Mouse (Mus musculus) limb, embryonic 13.5 days (tissue): ENCODE measurements around the gene Sema5a. TPM values are rescaled to one million over a fixed set of nuclear protein-coding genes. Genes with fewer than 3 reads are reported as not detected.
A peak's percentile ranks its signal among the peaks of the same experiment; 100 is the strongest.

ENCODE experiments used
- ATAC-seq: fragments of 200-750 bp; cut with Nextera tagmentation; 2 replicates; pipeline ENCODE4 v1.8.0; 2017; ENCODE audit warnings: low read depth, moderate number of reproducible peaks, moderate TSS enrichment; ENCODE audit not compliant: low FRiP score
- H3K27ac ChIP-seq: fragments of 300-500 bp; sonication (generic); 2 replicates; pipeline ENCODE4 v1.5.1; 2015; ENCODE audit warnings: inconsistent platforms, mild to moderate bottlenecking, moderate library complexity
- H3K27me3 ChIP-seq: fragments of 300-500 bp; sonication (generic); 2 replicates; pipeline ENCODE4 v1.6.1; 2015; ENCODE audit warnings: mild to moderate bottlenecking, inconsistent platforms
- H3K36me3 ChIP-seq: fragments of 300-500 bp; sonication (generic); 2 replicates; pipeline ENCODE4 v1.6.1; 2015; ENCODE audit warnings: inconsistent platforms, mild to moderate bottlenecking, moderate library complexity
- H3K4me1 ChIP-seq: fragments of 300-500 bp; sonication (generic); 2 replicates; pipeline ENCODE4 v1.6.1; 2015; ENCODE audit warnings: inconsistent platforms
- H3K4me2 ChIP-seq: fragments of 300-500 bp; sonication (generic); replicated peaks from 2 replicates; pipeline ENCODE4 v1.6.1; 2015; ENCODE audit warnings: inconsistent platforms, mild to moderate bottlenecking, moderate library complexity
- H3K4me3 ChIP-seq: fragments of 300-500 bp; sonication (generic); 2 replicates; pipeline ENCODE4 v1.5.1; 2015; ENCODE audit warnings: moderate library complexity, mild to moderate bottlenecking, inconsistent platforms
- H3K9ac ChIP-seq: fragments of 300-500 bp; sonication (generic); 2 replicates; pipeline ENCODE4 v1.6.1; 2015; ENCODE audit warnings: mild to moderate bottlenecking, inconsistent platforms
- H3K9me3 ChIP-seq: fragments of 300-500 bp; sonication (generic); 2 replicates; pipeline ENCODE4 v1.6.1; 2016; ENCODE audit warnings: inconsistent platforms
- WGBS: fragments of 180-500 bp; shearing (Covaris S2); methylation state at CpG from one replicate; pipeline ENCODE4 v1.1.7; 2015; 5-methylcytosine and 5-hydroxymethylcytosine counted together
- polyA plus RNA-seq: library from polyadenylated mRNA; unstranded; fragments of >200 nt; fragmentation: Nextera tagmentation; extraction: Ambion mirVana; gene quantifications from 2 replicates; pipeline ENCODE4 v1.2.1, GENCODE M21; 2015

The Sema5a gene
- polyA plus RNA-seq, 1 experiment from 2014 or later: 42.2 TPM

- no peak for ATAC-seq
- Histone ChIP-seq H3K4me2 (no peak overlapping the region), H3K36me3 (no peaks in the 10 kb centered on the region), H3K4me1 (0 out of 2 replicates have a peak, but pooled peaks cover 6% of the 10 kb centered on the region), H3K27ac (no peak overlapping the region), H3K27me3 (no peaks in the 10 kb centered on the region), H3K4me3 (no peak overlapping the region), H3K9me3 (no peaks in the 10 kb centered on the region), H3K9ac (no peak overlapping the region)
- WGBS: 87% methylated on average over 1 of the region's 1 CpGs
Measured at GRCm38 (mm10) chr15:32487968-32488367, 243.4 kb downstream of the Sema5a start.

GRCm38 (mm10) chr15:32494219-32494618, 249.6 kb downstream of the Sema5a start:
- Histone ChIP-seq H3K27me3 (no peaks in the 10 kb centered on the region), H3K9ac (no peak overlapping the region), H3K27ac (no peak overlapping the region), H3K4me3 (no peak overlapping the region), H3K36me3 (no peaks in the 10 kb centered on the region), H3K9me3 (no peaks in the 10 kb centered on the region), H3K4me1 (peaks cover 17% of the 10 kb centered on the region), H3K4me2 (no peak overlapping the region)
- no peak for ATAC-seq
- WGBS: 55% methylated on average over 5 of the region's 5 CpGs

- WGBS: 7% methylated on average over 1 of the region's 1 CpGs
- no peak overlapping the region for H3K4me2 ChIP-seq
- no peak overlapping the region for H3K4me3 ChIP-seq
- H3K27me3 ChIP-seq: no peaks in the 10 kb centered on the region
- H3K36me3 ChIP-seq: no peaks in the 10 kb centered on the region
- H3K9me3 ChIP-seq: no peaks in the 10 kb centered on the region
- H3K27ac ChIP-seq: no peak overlapping the region
- H3K4me1 ChIP-seq: peaks cover 17% of the 10 kb centered on the region
- ATAC-seq: no peak
- H3K9ac ChIP-seq: no peak overlapping the region
Measured at GRCm38 (mm10) chr15:32494899-32495298, 250.3 kb downstream of the Sema5a start.

- H3K4me3 ChIP-seq: no peak overlapping the region
- no peak overlapping the region for H3K27ac ChIP-seq
- H3K36me3 ChIP-seq: no peaks in the 10 kb centered on the region
- H3K4me1 ChIP-seq: peaks cover 17% of the 10 kb centered on the region
- H3K9ac ChIP-seq: no peak overlapping the region
- no peak for ATAC-seq
- no peak overlapping the region for H3K4me2 ChIP-seq
- H3K27me3 ChIP-seq: no peaks in the 10 kb centered on the region
- WGBS: 89% methylated on average over 4 of the region's 4 CpGs
- no peaks in the 10 kb centered on the region for H3K9me3 ChIP-seq
Measured at GRCm38 (mm10) chr15:32496880-32497279, 252.3 kb downstream of the Sema5a start.

GRCm38 (mm10) chr15:32505941-32506340, 261.3 kb downstream of the Sema5a start:
- H3K36me3 ChIP-seq: no peaks in the 10 kb centered on the region
- no peak overlapping the region for H3K9ac ChIP-seq
- no peak overlapping the region for H3K27ac ChIP-seq
- ATAC-seq: no peak
- H3K27me3 ChIP-seq: no peaks in the 10 kb centered on the region
- H3K9me3 ChIP-seq: no peaks in the 10 kb centered on the region
- no peak overlapping the region for H3K4me2 ChIP-seq
- H3K4me3 ChIP-seq: no peak overlapping the region
- no peaks in the 10 kb centered on the region for H3K4me1 ChIP-seq
- WGBS: 88% methylated on average over 2 of the region's 2 CpGs

- no peak overlapping the region for H3K27ac ChIP-seq
- no peak for ATAC-seq
- no peak overlapping the region for H3K9ac ChIP-seq
- H3K4me1 ChIP-seq: no peaks in the 10 kb centered on the region
- no peak overlapping the region for H3K4me3 ChIP-seq
- no peaks in the 10 kb centered on the region for H3K9me3 ChIP-seq
- H3K4me2 ChIP-seq: no peak overlapping the region
- H3K36me3 ChIP-seq: no peaks in the 10 kb centered on the region
- no peaks in the 10 kb centered on the region for H3K27me3 ChIP-seq
Measured at GRCm38 (mm10) chr15:32508282-32508681, 263.7 kb downstream of the Sema5a start.

- no peaks in the 10 kb centered on the region for H3K36me3 ChIP-seq
- no peak overlapping the region for H3K9ac ChIP-seq
- no peaks in the 10 kb centered on the region for H3K27me3 ChIP-seq
- peaks cover 6% of the 10 kb centered on the region; the same call in 1 of the 2 replicates for H3K4me1 ChIP-seq
- no peak overlapping the region for H3K27ac ChIP-seq
- no peaks in the 10 kb centered on the region for H3K9me3 ChIP-seq
- no peak overlapping the region for H3K4me2 ChIP-seq
- 44% methylated on average over 1 of the region's 1 CpGs for WGBS
- no peak overlapping the region for H3K4me3 ChIP-seq
- no peak for ATAC-seq
Measured at GRCm38 (mm10) chr15:32514877-32515276, 270.3 kb downstream of the Sema5a start.

GRCm38 (mm10) chr15:32517954-32518353, 273.3 kb downstream of the Sema5a start:
- Histone ChIP-seq H3K9ac (no peak overlapping the region), H3K27me3 (no peaks in the 10 kb centered on the region), H3K4me1 (peaks cover 6% of the 10 kb centered on the region; the same call in 1 of the 2 replicates), H3K9me3 (no peaks in the 10 kb centered on the region), H3K36me3 (no peaks in the 10 kb centered on the region), H3K4me3 (no peak overlapping the region), H3K27ac (no peak overlapping the region), H3K4me2 (no peak overlapping the region)
- ATAC-seq: no peak
- 87% methylated on average over 2 of the region's 2 CpGs for WGBS

- no peak overlapping the region for H3K4me3 ChIP-seq
- no peaks in the 10 kb centered on the region for H3K9me3 ChIP-seq
- H3K27me3 ChIP-seq: no peaks in the 10 kb centered on the region
- no peak overlapping the region for H3K9ac ChIP-seq
- ATAC-seq: no peak
- no peak overlapping the region for H3K27ac ChIP-seq
- H3K36me3 ChIP-seq: no peaks in the 10 kb centered on the region
- 87% methylated on average over 3 of the region's 3 CpGs for WGBS
- no peak overlapping the region for H3K4me2 ChIP-seq
- peaks cover 8% of the 10 kb centered on the region for H3K4me1 ChIP-seq
Measured at GRCm38 (mm10) chr15:32532539-32532938, 287.9 kb downstream of the Sema5a start.

- 51% methylated on average over 1 of the region's 1 CpGs for WGBS
- H3K4me2 ChIP-seq: no peak overlapping the region
- no peak overlapping the region for H3K9ac ChIP-seq
Measured at GRCm38 (mm10) chr15:32533541-32534080, 289.0 kb downstream of the Sema5a start.

GRCm38 (mm10) chr15:32536755-32537503, 292.3 kb downstream of the Sema5a start:
- no peaks in the 10 kb centered on the region for H3K27me3 ChIP-seq
- ATAC-seq: 0 out of 2 replicates have a peak, but pooled peaks have one; percentile 36
- H3K4me1 ChIP-seq: peaks cover 8% of the 10 kb centered on the region
- H3K9ac ChIP-seq: no peak overlapping the region
- H3K9me3 ChIP-seq: no peaks in the 10 kb centered on the region
- WGBS: 74% methylated on average over 6 of the region's 6 CpGs
- H3K36me3 ChIP-seq: peaks cover 8% of the 10 kb centered on the region; the same call in 1 of the 2 replicates
- H3K27ac ChIP-seq: no peak overlapping the region
- no peak overlapping the region for H3K4me2 ChIP-seq
- H3K4me3 ChIP-seq: no peak overlapping the region

More at GRCm38 (mm10) chr15:32533541-32534080, 289.0 kb downstream of the Sema5a start:
- Histone ChIP-seq H3K4me1 (peaks cover 8% of the 10 kb centered on the region), H3K27me3 (no peaks in the 10 kb centered on the region), H3K4me3 (no peak overlapping the region), H3K9me3 (no peaks in the 10 kb centered on the region), H3K27ac (no peak overlapping the region), H3K36me3 (no peaks in the 10 kb centered on the region)
- no peak for ATAC-seq

- ATAC-seq: no peak
- Histone ChIP-seq H3K4me2 (no peak overlapping the region), H3K9ac (no peak overlapping the region), H3K4me3 (no peak overlapping the region), H3K9me3 (no peaks in the 10 kb centered on the region), H3K27me3 (no peaks in the 10 kb centered on the region), H3K4me1 (peaks cover 8% of the 10 kb centered on the region), H3K27ac (no peak overlapping the region), H3K36me3 (peaks cover 8% of the 10 kb centered on the region; the same call in 1 of the 2 replicates)
- WGBS: 82% methylated on average over 2 of the region's 2 CpGs
Measured at GRCm38 (mm10) chr15:32537504-32537792, 292.8 kb downstream of the Sema5a start.

- H3K4me1 ChIP-seq: peaks cover 8% of the 10 kb centered on the region
- no peak overlapping the region for H3K4me2 ChIP-seq
- H3K27me3 ChIP-seq: no peaks in the 10 kb centered on the region
- ATAC-seq: no peak
- WGBS: 75% methylated on average over 3 of the region's 3 CpGs
- no peak overlapping the region for H3K4me3 ChIP-seq
- no peak overlapping the region for H3K27ac ChIP-seq
- peaks cover 8% of the 10 kb centered on the region; the same call in 1 of the 2 replicates for H3K36me3 ChIP-seq
- H3K9me3 ChIP-seq: no peaks in the 10 kb centered on the region
- no peak overlapping the region for H3K9ac ChIP-seq
Measured at GRCm38 (mm10) chr15:32538092-32538491, 293.5 kb downstream of the Sema5a start.
